Mouse (Mus musculus) hindbrain, embryonic 11.5 days (tissue): ENCODE measurements around the gene Gm45799. TPM values are rescaled to one million over a fixed set of nuclear protein-coding genes. Genes with fewer than 3 reads are reported as not detected.

Experiments used
- ATAC-seq: fragments of 200-750 bp; cut with Nextera tagmentation; 2 replicates; pipeline ENCODE4 v1.8.0; 2017; ENCODE audit warnings: mild to moderate bottlenecking, moderate TSS enrichment, moderate library complexity; ENCODE audit not compliant: low FRiP score
- DNase-seq: peaks from one replicate; pipeline ENCODE4 v3.0.0-alpha.2; 2015; ENCODE audit warnings: low spot score
- H3K27ac ChIP-seq: fragments of 300-500 bp; sonication (generic); 2 replicates; pipeline ENCODE4 v1.5.1; 2014; ENCODE audit warnings: mild to moderate bottlenecking, low read depth, low read length
- H3K27me3 ChIP-seq: fragments of 300-500 bp; sonication (generic); 2 replicates; pipeline ENCODE4 v1.6.1; 2014; ENCODE audit warnings: mild to moderate bottlenecking, low read length, moderate library complexity, mixed read lengths; ENCODE audit not compliant: control insufficient read depth, insufficient read depth
- H3K36me3 ChIP-seq: fragments of 300-500 bp; sonication (generic); 2 replicates; pipeline ENCODE4 v1.6.1; 2014; ENCODE audit warnings: mild to moderate bottlenecking, low read length, moderate library complexity, mixed read lengths; ENCODE audit not compliant: control insufficient read depth, insufficient read depth
- H3K4me1 ChIP-seq: fragments of 300-500 bp; sonication (generic); replicated peaks from 2 replicates; pipeline ENCODE4 v1.6.1; 2014; ENCODE audit warnings: low read length, mixed read lengths; ENCODE audit not compliant: control insufficient read depth, insufficient read depth
- H3K4me2 ChIP-seq: fragments of 300-500 bp; sonication (generic); replicated peaks from 2 replicates; pipeline ENCODE4 v1.6.1; 2014; ENCODE audit warnings: mild to moderate bottlenecking, low read depth, low read length
- H3K4me3 ChIP-seq: fragments of 300-500 bp; sonication (generic); 2 replicates; pipeline ENCODE4 v1.5.1; 2014; ENCODE audit warnings: low read depth, low read length
- H3K9ac ChIP-seq: fragments of 300-500 bp; sonication (generic); 2 replicates; pipeline ENCODE4 v1.6.1; 2014; ENCODE audit warnings: low read depth, low read length
- H3K9me3 ChIP-seq: fragments of 300-500 bp; sonication (generic); 2 replicates; pipeline ENCODE4 v1.6.1; 2016; ENCODE audit warnings: low read length; ENCODE audit not compliant: control insufficient read depth
- WGBS: fragments of 180-500 bp; shearing (Covaris S2); extraction: QIAGEN DNeasy Blood & Tissue Kit; methylation state at CpG from one replicate; pipeline ENCODE4 v1.1.7; 2014; 5-methylcytosine and 5-hydroxymethylcytosine counted together
- polyA plus RNA-seq: library from polyadenylated mRNA; unstranded; fragments of >200 nt; fragmentation: Nextera tagmentation; extraction: Ambion mirVana; gene quantifications from 2 replicates; pipeline ENCODE4 v1.2.1, GENCODE M21; 2014

The Gm45799 gene
- polyA plus RNA-seq, 1 experiment from 2014 or later = 10.2 TPM

DNA sequence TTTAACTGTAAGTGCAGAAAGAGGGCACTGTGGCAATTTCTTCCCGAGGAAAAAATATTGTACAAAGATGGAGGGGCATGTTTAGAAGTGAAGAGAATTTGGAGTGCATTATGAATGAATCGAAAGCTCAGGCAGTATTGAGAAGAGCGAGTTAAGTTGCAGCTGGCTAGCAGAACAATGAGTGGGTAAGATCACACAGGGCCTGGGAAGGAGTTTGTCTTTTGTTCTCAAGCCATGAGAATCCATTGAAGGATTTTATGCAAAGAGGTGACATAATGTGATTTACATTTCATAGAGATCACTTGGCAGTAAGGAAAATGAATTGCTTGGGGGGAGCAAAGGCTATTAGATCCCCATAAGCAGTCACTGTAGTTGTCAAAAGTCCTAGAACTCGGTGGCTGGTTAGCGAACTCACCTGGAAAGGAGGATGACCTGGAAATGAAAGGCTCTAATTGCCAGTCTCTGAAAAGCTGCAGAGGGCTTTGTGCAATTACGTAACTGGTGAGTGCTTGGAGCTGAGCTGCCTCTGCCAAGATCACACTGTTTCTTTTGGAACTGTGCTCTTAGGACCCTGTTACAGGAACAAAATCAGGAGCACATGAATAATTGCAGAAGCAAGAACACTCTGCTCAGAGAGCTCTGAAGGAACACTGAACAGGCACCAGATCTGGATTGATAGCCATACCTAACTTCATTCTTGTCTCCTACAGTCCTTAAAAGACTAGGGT is 88.5 kb downstream of the Gm45799 start:
- peaks cover 2% of the 10 kb centered on the region; the same call in 1 of the 2 replicates for H3K36me3 ChIP-seq
- H3K27ac ChIP-seq = no peak overlapping the region
- ATAC-seq (0 out of 2 replicates have a peak, but pooled peaks have one; percentile 8), DNase-seq (no peak)
- no peak overlapping the region for H3K4me3 ChIP-seq
- H3K27me3 ChIP-seq = no peaks in the 10 kb centered on the region
- no peaks in the 10 kb centered on the region for H3K4me1 ChIP-seq
- H3K9ac ChIP-seq = no peak overlapping the region
- no peak overlapping the region for H3K4me2 ChIP-seq
- no peaks in the 10 kb centered on the region for H3K9me3 ChIP-seq
- 60% methylated on average over 6 of the region's 6 CpGs for WGBS

- DNase-seq (no peak), ATAC-seq (no peak)
- Histone ChIP-seq H3K9ac (no peak overlapping the region), H3K4me1 (peaks cover 4% of the 10 kb centered on the region; the same call in 1 of the 2 replicates), H3K36me3 (peaks cover 2% of the 10 kb centered on the region; the same call in 1 of the 2 replicates), H3K9me3 (no peaks in the 10 kb centered on the region), H3K27me3 (no peaks in the 10 kb centered on the region), H3K27ac (no peak overlapping the region), H3K4me2 (no peak overlapping the region), H3K4me3 (no peak overlapping the region)
- 97% methylated on average over 11 of the region's 11 CpGs for WGBS
Measured at GRCm38 (mm10) chr7:105733836-105734235, 93.5 kb downstream of the Gm45799 start.

Other genes starting within 250 kb of the Gm45799 start
- gene Fam160a2, start 240.5 kb upstream of the Gm45799 start, polyA plus RNA-seq = 27.6 and 33.9 TPM in 2 replicates
- gene Cnga4, start 236.0 kb upstream of the Gm45799 start, polyA plus RNA-seq = 0.15 TPM in 1 of 2 replicates, not detected in the other
- gene Cckbr, start 214.8 kb upstream of the Gm45799 start, polyA plus RNA-seq = 0.13 and 0.17 TPM in 2 replicates
- 29.6 and 34.3 TPM in 2 replicates for gene Cavin3, start 158.3 kb upstream of the Gm45799 start, polyA plus RNA-seq
- gene Smpd1, start 86.2 kb upstream of the Gm45799 start, polyA plus RNA-seq = 51.2 and 52.5 TPM in 2 replicates
- gene Apbb1, start 58.9 kb upstream of the Gm45799 start, polyA plus RNA-seq = 94.6 and 112 TPM in 2 replicates
- not detected in 2 replicates for gene Hpx, start 40.4 kb upstream of the Gm45799 start, polyA plus RNA-seq
- gene Trim3, start 7.0 kb upstream of the Gm45799 start, polyA plus RNA-seq = 31.2 and 34.3 TPM in 2 replicates
- 146 and 148 TPM in 2 replicates for gene Timm10b, start 496 bp upstream of the Gm45799 start, polyA plus RNA-seq
- 69.7 and 73.2 TPM in 2 replicates for gene Arfip2, start 136 bp upstream of the Gm45799 start, polyA plus RNA-seq
- gene Dnhd1, start 10.3 kb downstream of the Gm45799 start, polyA plus RNA-seq = 0.85 and 1.2 TPM in 2 replicates
- gene Ilk, start 96.0 kb downstream of the Gm45799 start, polyA plus RNA-seq = 252 and 264 TPM in 2 replicates
- gene Rrp8, start 96.8 kb downstream of the Gm45799 start, polyA plus RNA-seq = 33.1 and 44.1 TPM in 2 replicates
- gene Taf10, start 103.8 kb downstream of the Gm45799 start, polyA plus RNA-seq = 175 and 191 TPM in 2 replicates
- 43.3 and 51.5 TPM in 2 replicates for gene Tpp1, start 111.7 kb downstream of the Gm45799 start, polyA plus RNA-seq
- 15.0 and 17.7 TPM in 2 replicates for gene Dchs1, start 147.1 kb downstream of the Gm45799 start, polyA plus RNA-seq
- gene Mrpl17, start 170.5 kb downstream of the Gm45799 start, polyA plus RNA-seq = 274 and 290 TPM in 2 replicates